Mouse (Mus musculus) CH12.LX (cell line): ENCODE results near the gene Pold1. TPM values are rescaled to one million over a fixed set of nuclear protein-coding genes. Genes with fewer than 3 reads are reported as not detected.
A peak's percentile ranks its signal among the peaks of the same experiment; 100 is the strongest.

Source experiments
- DNase-seq: peaks from one replicate; pipeline ENCODE4 v3.0.0-alpha.2; 2013; ENCODE audit errors: extremely low read depth
- H3K27ac ChIP-seq: 2 replicates; pipeline ENCODE4 v1.5.1; 2012; ENCODE audit warnings: low read depth, mild to moderate bottlenecking, control low read depth, moderate library complexity; ENCODE audit not compliant: insufficient read depth
- H3K27me3 ChIP-seq: replicated peaks from 2 replicates; pipeline ENCODE3; 2012; ENCODE audit warnings: inconsistent platforms
- H3K36me3 ChIP-seq, 2 experiments: replicated peaks in 1 of 2; 2 replicates each; pipeline versions ENCODE3 to v1.6.1; 2012; ENCODE audit warnings: inconsistent platforms in 1 of 2, low read length in 1 of 2, mild to moderate bottlenecking in 1 of 2, mixed read lengths in 1 of 2, moderate library complexity in 1 of 2; ENCODE audit not compliant: control insufficient read depth in 1 of 2, insufficient read depth in 1 of 2
- H3K4me1 ChIP-seq, 2 experiments: 2 replicates each; pipeline ENCODE4 v1.6.1; 2012; ENCODE audit warnings: inconsistent platforms in 1 of 2, moderate library complexity in 1 of 2; ENCODE audit not compliant: insufficient read depth in 2 of 2, control insufficient read depth in 1 of 2
- H3K4me2 ChIP-seq: 2 replicates; pipeline ENCODE4 v1.6.1; 2012; ENCODE audit warnings: low read depth, mild to moderate bottlenecking, control low read depth; ENCODE audit not compliant: poor library complexity, insufficient read depth, severe bottlenecking
- H3K4me3 ChIP-seq, 3 experiments: fragments of 150-350 bp in 1 of 3; sonication (generic) in 1 of 3; replicated peaks in 1 of 3; 2 replicates each; pipeline versions ENCODE3 to v1.5.1; 2011 to 2012; ENCODE audit warnings: low read depth in 2 of 3, low read length in 2 of 3, mild to moderate bottlenecking in 2 of 3, moderate library complexity in 2 of 3, control low read depth in 1 of 3, improper control_type of control experiment in 1 of 3, inconsistent platforms in 1 of 3, mixed read lengths in 1 of 3; ENCODE audit not compliant: poor library complexity in 1 of 3
- H3K79me2 ChIP-seq: replicated peaks from 2 replicates; pipeline ENCODE4 v1.6.1; 2012; ENCODE audit warnings: mild to moderate bottlenecking, moderate library complexity; ENCODE audit not compliant: control insufficient read depth, poor library complexity, insufficient read depth, severe bottlenecking; ENCODE audit errors: extremely low read depth
- H3K9ac ChIP-seq: 2 replicates; pipeline ENCODE4 v1.6.1; 2012; ENCODE audit warnings: low read depth, mild to moderate bottlenecking, control low read depth, moderate library complexity; ENCODE audit not compliant: insufficient read depth
- H3K9me3 ChIP-seq: replicated peaks from 2 replicates; pipeline ENCODE3; 2012; ENCODE audit warnings: low read length, inconsistent platforms, mixed read lengths
- BHLHE40 ChIP-seq: IDR thresholded peaks from 2 replicates; pipeline ENCODE4 v1.6.1; 2011; ENCODE audit warnings: mild to moderate bottlenecking, low read depth, low read length, improper control_type of control experiment
- CTCF ChIP-seq, 2 experiments: IDR thresholded peaks in 1 of 2; conservative IDR thresholded peaks in 1 of 2; 2 replicates each; pipeline ENCODE4 v1.5.1; 2011 to 2012; ENCODE audit warnings: low read depth in 2 of 2, low read length in 2 of 2, improper control_type of control experiment in 1 of 2, inconsistent platforms in 1 of 2, mild to moderate bottlenecking in 1 of 2, moderate library complexity in 1 of 2
- EP300 ChIP-seq: IDR thresholded peaks from 2 replicates; pipeline ENCODE4 v1.6.1; 2011; ENCODE audit warnings: low read length, improper control_type of control experiment
- ETS1 ChIP-seq: conservative IDR thresholded peaks from 2 replicates; pipeline ENCODE4 v1.6.1; 2012; ENCODE audit warnings: low read depth, mild to moderate bottlenecking, inconsistent platforms, low read length, improper control_type of control experiment, moderate library complexity
- GABPA ChIP-seq: IDR thresholded peaks from 2 replicates; pipeline ENCODE4 v1.6.1; 2012; ENCODE audit warnings: low read depth, low read length, improper control_type of control experiment, inconsistent platforms; ENCODE audit not compliant: insufficient replicate concordance
- HCFC1 ChIP-seq: IDR thresholded peaks from 2 replicates; pipeline ENCODE4 v1.6.1; 2012; ENCODE audit warnings: low read depth, mild to moderate bottlenecking, inconsistent platforms, low read length, improper control_type of control experiment
- IRF4 ChIP-seq: IDR thresholded peaks from 2 replicates; pipeline ENCODE4 v1.6.1; 2014; ENCODE audit warnings: low read depth, mild to moderate bottlenecking, inconsistent platforms, low read length, improper control_type of control experiment
- JUN ChIP-seq: IDR thresholded peaks from 2 replicates; pipeline ENCODE4 v1.6.1; 2011; ENCODE audit warnings: low read depth, mild to moderate bottlenecking, low read length, improper control_type of control experiment, moderate library complexity; ENCODE audit not compliant: insufficient read depth
- JUND ChIP-seq: conservative IDR thresholded peaks from 2 replicates; pipeline ENCODE4 v1.6.1; 2011; ENCODE audit warnings: low read depth, low read length, improper control_type of control experiment
- KAT2A ChIP-seq: IDR thresholded peaks from 2 replicates; pipeline ENCODE4 v1.6.1; 2012; ENCODE audit warnings: low read length, improper control_type of control experiment, inconsistent platforms; ENCODE audit not compliant: insufficient replicate concordance
- MAFK ChIP-seq: IDR thresholded peaks from 2 replicates; pipeline ENCODE4 v1.6.1; 2011; ENCODE audit warnings: low read length, improper control_type of control experiment; ENCODE audit not compliant: insufficient replicate concordance
- MAZ ChIP-seq: IDR thresholded peaks from 2 replicates; pipeline ENCODE4 v1.6.1; 2012; ENCODE audit warnings: low read depth, mild to moderate bottlenecking, inconsistent platforms, low read length, improper control_type of control experiment, moderate library complexity
- MEF2A ChIP-seq: IDR thresholded peaks from 2 replicates; pipeline ENCODE4 v1.6.1; 2014; ENCODE audit warnings: low read depth, mild to moderate bottlenecking, inconsistent platforms, low read length, improper control_type of control experiment, borderline replicate concordance
- MXI1 ChIP-seq: IDR thresholded peaks from 2 replicates; pipeline ENCODE4 v1.6.1; 2011; ENCODE audit warnings: mild to moderate bottlenecking, low read depth, low read length, improper control_type of control experiment
- NELFE ChIP-seq: IDR thresholded peaks from 2 replicates; pipeline ENCODE4 v1.6.1; 2011; ENCODE audit warnings: low read depth, low read length, improper control_type of control experiment
- NRF1 ChIP-seq: IDR thresholded peaks from 2 replicates; pipeline ENCODE4 v1.6.1; 2014; ENCODE audit warnings: low read depth, mild to moderate bottlenecking, inconsistent platforms, low read length, improper control_type of control experiment, moderate library complexity
- PAX5 ChIP-seq: IDR thresholded peaks from 2 replicates; pipeline ENCODE4 v1.6.1; 2012; ENCODE audit warnings: low read length, inconsistent platforms, mixed read lengths
- POLR2A ChIP-seq: IDR thresholded peaks from 2 replicates; pipeline ENCODE4 v1.6.1; 2011; ENCODE audit warnings: low read depth, mild to moderate bottlenecking, improper control_type of control experiment, low read length
- POLR2AphosphoS2 ChIP-seq: IDR thresholded peaks from 2 replicates; pipeline ENCODE4 v1.6.1; 2011; ENCODE audit warnings: low read depth, low read length, improper control_type of control experiment
- RAD21 ChIP-seq: IDR thresholded peaks from 2 replicates; pipeline ENCODE4 v1.6.1; 2011; ENCODE audit warnings: low read depth, mild to moderate bottlenecking, low read length, improper control_type of control experiment, moderate library complexity
- RCOR1 ChIP-seq: conservative IDR thresholded peaks from 2 replicates; pipeline ENCODE4 v1.6.1; 2012; ENCODE audit warnings: low read depth, mild to moderate bottlenecking, inconsistent platforms, low read length, improper control_type of control experiment
- SIN3A ChIP-seq: IDR thresholded peaks from 2 replicates; pipeline ENCODE4 v1.6.1; 2012; ENCODE audit warnings: low read length, improper control_type of control experiment, inconsistent platforms
- SMC3 ChIP-seq: IDR thresholded peaks from 2 replicates; pipeline ENCODE4 v1.6.1; 2011; ENCODE audit warnings: low read depth, low read length, improper control_type of control experiment
- TBP ChIP-seq: conservative IDR thresholded peaks from 2 replicates; pipeline ENCODE4 v1.6.1; 2011; ENCODE audit warnings: low read depth, low read length, improper control_type of control experiment
- TCF12 ChIP-seq: IDR thresholded peaks from 2 replicates; pipeline ENCODE4 v1.6.1; 2014; ENCODE audit warnings: low read depth, mild to moderate bottlenecking, inconsistent platforms, low read length, improper control_type of control experiment
- UBTF ChIP-seq: IDR thresholded peaks from 2 replicates; pipeline ENCODE4 v1.6.1; 2012; ENCODE audit warnings: low read depth, mild to moderate bottlenecking, inconsistent platforms, low read length, improper control_type of control experiment, moderate library complexity
- USF1 ChIP-seq: IDR thresholded peaks from 2 replicates; pipeline ENCODE4 v1.6.1; 2014; ENCODE audit warnings: low read depth, mild to moderate bottlenecking, inconsistent platforms, low read length, improper control_type of control experiment
- USF2 ChIP-seq: conservative IDR thresholded peaks from 2 replicates; pipeline ENCODE4 v1.6.1; 2011; ENCODE audit warnings: low read depth, low read length, improper control_type of control experiment
- ZC3H11A ChIP-seq: IDR thresholded peaks from 2 replicates; pipeline ENCODE4 v1.6.1; 2012; ENCODE audit warnings: low read depth, mild to moderate bottlenecking, inconsistent platforms, low read length, improper control_type of control experiment
- ZMIZ1 ChIP-seq: IDR thresholded peaks from 2 replicates; pipeline ENCODE4 v1.6.1; 2012; ENCODE audit warnings: low read depth, mild to moderate bottlenecking, inconsistent platforms, low read length, improper control_type of control experiment
- ZNF384 ChIP-seq: IDR thresholded peaks from 2 replicates; pipeline ENCODE4 v1.6.1; 2012; ENCODE audit warnings: low read depth, low read length, improper control_type of control experiment, inconsistent platforms
- dilution Hi-C: fragments of 300-500 bp; cut with MboI; formaldehyde crosslinking; loops from 2 replicates; pipeline ENCODE4 v1.14.3; 2020; ENCODE audit warnings: low sequenced_read_pairs; ENCODE audit not compliant: extremely low pct_unique_long_range_greater_than_20kb, extremely low pct_ligation_motif_present
- in situ Hi-C: fragments of 300-500 bp; cut with MboI; formaldehyde crosslinking; loops from 3 replicates; pipeline ENCODE4 v1.14.3; 2019; ENCODE audit warnings: low sequenced_read_pairs, low pct_ligation_motif_present, low pct_unique_long_range_greater_than_20kb, mixed read lengths
- polyA plus RNA-seq: library from polyadenylated mRNA; unstranded; fragments of >175 nt; gene quantifications from 2 replicates; pipeline ENCODE4 v1.2.1, GENCODE M21; 2012; ENCODE audit warnings: low read depth; ENCODE audit not compliant: insufficient read length
- total RNA-seq, 2 experiments: library from RNA; depleted of rRNA; stranded (reverse); fragments of 300-350 nt in 1 of 2; fragments of >200 nt in 1 of 2; gene quantifications; 2 replicates each; pipeline ENCODE4 v1.2.3; 2012 to 2014

Gene Pold1
- total and polyA plus RNA-seq, 3 experiments, result 49.3 to 131 (median 67.6) TPM

- Histone ChIP-seq H3K27ac (no peak overlapping the region), H3K27me3 (no peaks in the 10 kb centered on the region), H3K9ac (no peak overlapping the region), H3K9me3 (peaks cover 10% of the 10 kb centered on the region), H3K79me2 (no peaks in the 10 kb centered on the region), H3K4me3 (no peak overlapping the region), H3K36me3 (peaks cover 34 to 62% of the 10 kb centered on the region in 2 experiments), H3K4me1 (peaks cover 4 to 8% of the 10 kb centered on the region in 2 experiments; a peak in 3 of 4 replicates), H3K4me2 (no peak overlapping the region)
- in situ Hi-C loops (no loop called here), dilution Hi-C loops (no loop called here)
- DNase-seq, result peak; percentile 81
- TF ChIP-seq MAZ (0 out of 2 replicates have a peak, but pooled peaks have one; percentile 34), ZC3H11A (no peak; the same call in 1 of the 2 replicates), HCFC1 (0 out of 2 replicates have a peak, but pooled peaks have one; percentile 12), IRF4 (no peak; the same call in 1 of the 2 replicates), ZMIZ1 (no peak), MXI1 (no peak), TCF12 (no peak), RAD21 (peak; percentile 46), MEF2A (no peak; the same call in 1 of the 2 replicates), JUN (no peak), TBP (no peak), SMC3 (peak; percentile 89), POLR2AphosphoS2 (no peak), SIN3A (0 out of 2 replicates have a peak, but pooled peaks have one; percentile 31), JUND (peak; percentile 43; the same call in 1 of the 2 replicates), ETS1 (no peak), UBTF (no peak), EP300 (no peak), CTCF (conservative IDR thresholded peaks at IDR 0.05 in 1 of 2, IDR thresholded peaks at IDR 0.05 in 1 of 2; ENCODE audit: low read depth in 2 of 2, low read length in 2 of 2) (peak; percentile 60 to 80; a peak in 3 of 4 replicates), NELFE (peak; percentile 29; the same call in 1 of the 2 replicates), PAX5 (no peak), RCOR1 (no peak)
Measured at GRCm38 (mm10) chr7:44501563-44502115, 47.0 kb downstream of the Pold1 start.

- TF ChIP-seq JUND, result no peak
- no peak for TF ChIP-seq CTCF (conservative IDR thresholded peaks at IDR 0.05 in 1 of 2, IDR thresholded peaks at IDR 0.05 in 1 of 2; ENCODE audit: low read depth in 2 of 2, low read length in 2 of 2)
- TF ChIP-seq UBTF, result no peak
- TF ChIP-seq ZNF384, result no peak
- no peak for TF ChIP-seq BHLHE40
- TF ChIP-seq ZMIZ1, result no peak
- no peak for TF ChIP-seq RAD21
- no peak for TF ChIP-seq IRF4
- TF ChIP-seq MAZ, result no peak
- TF ChIP-seq USF1, result no peak
- no peak for TF ChIP-seq POLR2A
- TF ChIP-seq MEF2A, result no peak
- no peak for TF ChIP-seq GABPA
- no peak for TF ChIP-seq USF2
- no peak for TF ChIP-seq SIN3A
- no peak for TF ChIP-seq NRF1
- no peak for TF ChIP-seq KAT2A
- no peak for TF ChIP-seq MAFK
- H3K27ac ChIP-seq, result no peak overlapping the region
- H3K4me3 ChIP-seq, result no peak overlapping the region
- peaks cover 4 to 14% of the 10 kb centered on the region in 2 experiments; a peak in 3 of 4 replicates for H3K4me1 ChIP-seq
- no peak overlapping the region for H3K4me2 ChIP-seq
- H3K27me3 ChIP-seq, result no peaks in the 10 kb centered on the region
- in situ Hi-C loops (no loop called here), dilution Hi-C loops (no loop called here)
- peaks cover 21 to 46% of the 10 kb centered on the region in 2 experiments for H3K36me3 ChIP-seq
- H3K9me3 ChIP-seq, result peaks cover 5% of the 10 kb centered on the region
- DNase-seq, result no peak
- peaks cover 8% of the 10 kb centered on the region; the same call in 1 of the 2 replicates for H3K79me2 ChIP-seq
- H3K9ac ChIP-seq, result no peak overlapping the region
Measured at GRCm38 (mm10) chr7:44500046-44500445, 48.6 kb downstream of the Pold1 start.
